In genomic region chr11:11725876-11726525, GRCm38 (mm10) we compare ENCODE assay signal across 16 mouse cellular contexts. TPM values are rescaled to one million over a fixed set of nuclear protein-coding genes. Genes with fewer than 3 reads are reported as not detected.
DNase-seq lines count a peak whose midpoint lies in the region; ATAC-seq and TF ChIP-seq lines count a peak whose summit lies in the region.
"Had no signal": no experiment of that assay in that cellular context is flagged by ENCODE, and none has a peak within 500 bp of the region (broad histone marks: within the 10 kb centered on the region; RNA-seq: fewer than 3 reads in every experiment).

No protein-coding gene starts in this region.

- peak in 1 of 2 experiments; percentile 68 for DNase-seq in spleen, adult 2 months (ENCODE audit: low read depth in 1 of 2, low spot score in 2 of 2)
- DNase-seq in spleen, adult 18-20 months, result no peak
- DNase-seq in induced T-regulatory cell, adult 2 months (ENCODE audit: low read depth), result peak; percentile 87
- no peak for DNase-seq in ovary, postnatal 14 days (ENCODE audit: low spot score)
- DNase-seq in kidney, adult 8-10 months, result no peak
- DNase-seq: adrenal gland, adult 8-10 months; heart, postnatal 36 days; kidney, postnatal 4 days; layer of hippocampus, postnatal 36 days had no signal

- H3K4me1 ChIP-seq in spleen, adult 2 months (ENCODE audit: control insufficient read depth, insufficient read depth, insufficient read length), result peaks cover 34% of the 10 kb centered on the region
- no peaks in the 10 kb centered on the region for H3K4me1 ChIP-seq in kidney, embryonic 16.5 days (ENCODE audit: insufficient read depth, low read length)
- H3K4me1 ChIP-seq: embryonic facial prominence, embryonic 12.5 days; forebrain, embryonic 10.5 days; limb, embryonic 10.5 days; lung, embryonic 15.5 days; stomach, embryonic 15.5 days had no signal

- no peaks in the 10 kb centered on the region for H3K27me3 ChIP-seq in spleen, adult 2 months (ENCODE audit: control insufficient read depth, insufficient read depth, low read length)
- no peaks in the 10 kb centered on the region for H3K27me3 ChIP-seq in kidney, embryonic 16.5 days (ENCODE audit: insufficient read depth, low read length)
- H3K27me3 ChIP-seq: embryonic facial prominence, embryonic 12.5 days; lung, embryonic 15.5 days; stomach, embryonic 15.5 days had no signal

- TF ChIP-seq POLR2A in spleen, adult 2 months (IDR thresholded peaks at IDR 0.05; ENCODE audit: low read depth, low read length), result no peak

- peak overlapping the region; percentile 82 for H3K27ac ChIP-seq in spleen, adult 2 months (ENCODE audit: insufficient read depth, low read length)
- H3K27ac ChIP-seq in kidney, embryonic 16.5 days (ENCODE audit: low read length), result no peak overlapping the region
- H3K27ac ChIP-seq: embryonic facial prominence, embryonic 12.5 days; forebrain, embryonic 10.5 days; limb, embryonic 10.5 days; lung, embryonic 15.5 days; stomach, embryonic 15.5 days had no signal

- 56% methylated on average over 5 of the region's 5 CpGs for WGBS in spleen, adult 2 months
- 88% methylated on average over 5 of the region's 5 CpGs for WGBS in kidney, embryonic 16.5 days

- H3K36me3 ChIP-seq in spleen, adult 2 months (ENCODE audit: control insufficient read depth, insufficient read depth, low read length), result peaks cover 15% of the 10 kb centered on the region
- H3K36me3 ChIP-seq in kidney, embryonic 16.5 days (ENCODE audit: insufficient read depth, low read length), result no peaks in the 10 kb centered on the region
- H3K36me3 ChIP-seq: embryonic facial prominence, embryonic 12.5 days; forebrain, embryonic 10.5 days; limb, embryonic 10.5 days; lung, embryonic 15.5 days; stomach, embryonic 15.5 days had no signal

- H3K9ac ChIP-seq in kidney, embryonic 16.5 days (replicated peaks; ENCODE audit: low read length), result no peak overlapping the region
- H3K9ac ChIP-seq: embryonic facial prominence, embryonic 12.5 days; lung, embryonic 15.5 days; stomach, embryonic 15.5 days had no signal

- H3K9me3 ChIP-seq in kidney, embryonic 16.5 days (ENCODE audit: low read length), result no peaks in the 10 kb centered on the region
- H3K9me3 ChIP-seq: embryonic facial prominence, embryonic 12.5 days; forebrain, embryonic 10.5 days; limb, embryonic 10.5 days; lung, embryonic 15.5 days; stomach, embryonic 15.5 days had no signal

- TF ChIP-seq CTCF in spleen, adult 2 months (IDR thresholded peaks at IDR 0.05; ENCODE audit: extremely low read depth, insufficient read depth, insufficient read length, insufficient replicate concordance), result no peak

- no peak overlapping the region for H3K4me2 ChIP-seq in kidney, embryonic 16.5 days (replicated peaks; ENCODE audit: low read depth, low read length)
- H3K4me2 ChIP-seq: embryonic facial prominence, embryonic 12.5 days; lung, embryonic 15.5 days; stomach, embryonic 15.5 days had no signal

- no peak overlapping the region for H3K4me3 ChIP-seq in spleen, adult 2 months (ENCODE audit: extremely low read depth, insufficient read depth, insufficient read length)
- H3K4me3 ChIP-seq in kidney, embryonic 16.5 days (ENCODE audit: low read length), result no peak overlapping the region
- H3K4me3 ChIP-seq: embryonic facial prominence, embryonic 12.5 days; forebrain, embryonic 10.5 days; limb, embryonic 10.5 days; lung, embryonic 15.5 days; stomach, embryonic 15.5 days had no signal

- ATAC-seq in neutrophil, adult 5-6 weeks (ENCODE audit: extremely low read depth, insufficient number of reproducible peaks, low FRiP score, poor library complexity, severe bottlenecking), result peak; percentile 21; the same call in 1 of the 2 replicates
- no peak for ATAC-seq in kidney, embryonic 16.5 days (ENCODE audit: low FRiP score, low TSS enrichment)

RNA-seq across cellular contexts. Expression of gene Ikzf1, which starts 41.2 kb away (rescaled TPM):
- polyA plus RNA-seq in spleen, adult 2 months (2012; rRNA removed), result 258 and 419 TPM in 2 replicates
- total RNA-seq in neutrophil, adult 5-6 weeks (2017), result 125 and 150 TPM in 2 replicates
- polyA plus RNA-seq in kidney, embryonic 16.5 days (2015; fragmentation: Nextera tagmentation; extraction: Ambion mirVana), result 0.44 and 0.75 TPM in 2 replicates

Comparison
In these comparisons a context has a peak if more than half of its experiments do, and no peak if none do; other contexts are left out.
1. RNA of gene Ikzf1, which starts 41.2 kb away (polyA plus RNA-seq): 258 to 419 TPM in spleen, adult 2 months; 0.44 to 0.75 TPM in kidney, embryonic 16.5 days; every median in the first group is over 100 times any median in the second.